Mouse (Mus musculus): ENCODE data around the gene Spock1. TPM values are rescaled to one million over a fixed set of nuclear protein-coding genes. Genes with fewer than 3 reads are reported as not detected.
"Not testable (repeated sequence)": the region's sequence is repeated elsewhere in the genome, so short reads cannot be mapped to it uniquely, and the experiment has no call there.

Spock1 gene
- polyA plus RNA-seq, 1 experiment from 2014 or later = 2.0 TPM

DNA sequence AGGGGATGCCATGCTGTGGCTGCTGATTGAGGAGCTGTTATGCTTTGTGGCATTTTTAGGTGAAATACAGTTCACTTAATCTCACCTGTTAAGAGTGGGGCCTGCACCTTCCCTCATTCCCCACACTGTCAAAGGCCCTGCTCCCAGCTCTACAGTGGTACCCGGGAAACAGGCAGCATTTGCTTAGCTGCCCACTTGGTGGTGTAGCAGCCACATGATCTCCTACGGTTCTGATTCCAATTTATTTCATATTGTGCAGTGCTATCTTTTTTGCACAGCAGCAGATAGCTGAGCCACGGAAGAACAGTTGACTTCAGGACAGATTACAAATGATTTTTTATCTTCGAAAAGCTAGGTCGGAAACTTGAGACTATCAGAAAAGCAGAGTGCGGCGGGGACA, 406.6 kb downstream of the Spock1 start:
- no peaks in the 10 kb centered on the region for H3K27me3 ChIP-seq
- WGBS = 88% methylated on average over 7 of the region's 7 CpGs
- no peak overlapping the region for H3K9ac ChIP-seq

DNA sequence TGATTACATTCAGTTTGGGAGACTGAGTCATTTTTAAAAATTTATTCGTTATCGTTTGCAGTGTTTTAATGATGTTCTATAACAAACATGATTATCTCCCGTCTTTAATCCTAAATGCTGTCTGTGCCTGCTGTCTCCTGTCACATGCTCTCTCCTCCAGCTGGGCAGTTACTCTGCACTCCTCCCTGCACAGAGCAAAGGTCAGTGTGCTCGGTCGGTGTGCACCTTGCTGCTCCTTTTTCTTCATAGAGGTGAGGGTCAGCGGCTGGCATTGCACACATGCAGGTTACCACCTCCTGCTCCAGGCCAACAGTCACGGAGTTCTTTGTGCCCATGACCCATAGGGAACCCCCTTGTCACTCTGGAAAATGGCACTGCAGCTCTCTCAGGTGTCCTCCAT, 411.4 kb downstream of the Spock1 start:
- Histone ChIP-seq H3K9ac (no peak overlapping the region), H3K9me3 (replicated peaks) (no peaks in the 10 kb centered on the region), H3K36me3 (no peaks in the 10 kb centered on the region), H3K27me3 (no peaks in the 10 kb centered on the region), H3K4me2 (no peak overlapping the region), H3K27ac (no peak overlapping the region), H3K4me3 (replicated peaks) (no peak overlapping the region), H3K4me1 (no peaks in the 10 kb centered on the region)
- no peak for ATAC-seq (replicated peaks; ENCODE audit: low FRiP score)
- 60% methylated on average over 7 of the region's 7 CpGs for WGBS

More for the DNA sequence above, 406.6 kb downstream of the Spock1 start:
- H3K27ac ChIP-seq = no peak overlapping the region
- peaks cover 3% of the 10 kb centered on the region; the same call in 1 of the 2 replicates for H3K9me3 ChIP-seq (replicated peaks)
- no peak overlapping the region for H3K4me3 ChIP-seq (replicated peaks)
- H3K4me2 ChIP-seq = no peak overlapping the region
- H3K36me3 ChIP-seq = no peaks in the 10 kb centered on the region
- H3K4me1 ChIP-seq = no peaks in the 10 kb centered on the region
- no peak for ATAC-seq (replicated peaks; ENCODE audit: low FRiP score)

DNA sequence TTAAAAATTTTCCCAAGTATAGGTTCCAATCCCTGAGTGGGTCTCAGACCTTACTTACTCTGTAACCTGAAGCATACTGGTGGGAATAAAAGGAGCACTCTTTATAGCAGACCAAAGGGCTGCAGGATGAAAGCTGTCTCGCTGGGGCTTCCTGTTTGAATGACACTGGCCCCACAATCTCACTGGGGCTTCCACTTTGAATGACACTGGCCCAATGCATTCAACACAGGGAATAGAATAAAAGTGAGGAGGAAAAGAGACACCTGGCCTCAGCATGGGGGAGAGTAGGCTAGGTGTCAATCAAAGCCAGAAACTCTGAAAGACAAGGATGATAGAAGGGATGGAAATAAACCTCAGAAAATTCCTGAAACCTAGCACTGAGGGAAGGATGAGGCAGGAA, 413.3 kb downstream of the Spock1 start:
- Histone ChIP-seq H3K4me2 (no peak overlapping the region), H3K9ac (no peak overlapping the region), H3K27ac (no peak overlapping the region), H3K27me3 (no peaks in the 10 kb centered on the region), H3K36me3 (no peaks in the 10 kb centered on the region), H3K4me1 (no peaks in the 10 kb centered on the region), H3K9me3 (replicated peaks) (no peaks in the 10 kb centered on the region), H3K4me3 (replicated peaks) (no peak overlapping the region)
- 48% methylated on average over 1 of the region's 1 CpGs for WGBS
- ATAC-seq (replicated peaks; ENCODE audit: low FRiP score) = no peak

DNA sequence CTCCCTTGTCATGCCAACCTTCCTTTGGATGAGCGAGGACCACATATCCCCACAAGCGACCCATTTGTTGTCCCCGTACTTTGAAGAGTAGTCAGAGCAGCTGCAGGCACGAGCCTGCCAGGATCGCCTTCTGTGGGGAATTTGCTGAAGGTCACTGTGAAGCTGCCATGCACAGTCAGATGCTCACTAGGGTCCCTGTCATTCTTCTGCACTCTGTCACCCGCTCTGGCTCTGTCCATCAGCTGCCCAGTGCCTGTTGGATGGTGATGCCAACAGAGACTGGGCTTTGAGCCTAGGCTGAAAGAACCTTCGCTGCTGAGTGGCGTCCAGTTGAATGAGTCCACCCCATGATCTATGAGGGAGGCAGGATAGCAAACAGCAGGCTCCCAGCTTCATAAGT, 419.2 kb downstream of the Spock1 start:
- no peaks in the 10 kb centered on the region for H3K27me3 ChIP-seq
- H3K9ac ChIP-seq = no peak overlapping the region
- no peaks in the 10 kb centered on the region for H3K9me3 ChIP-seq (replicated peaks)
- no peak for ATAC-seq (replicated peaks; ENCODE audit: low FRiP score)
- H3K4me1 ChIP-seq = no peaks in the 10 kb centered on the region
- H3K36me3 ChIP-seq = no peaks in the 10 kb centered on the region
- H3K4me3 ChIP-seq (replicated peaks) = no peak overlapping the region
- no peak overlapping the region for H3K4me2 ChIP-seq
- 77% methylated on average over 8 of the region's 8 CpGs for WGBS
- H3K27ac ChIP-seq = no peak overlapping the region

DNA sequence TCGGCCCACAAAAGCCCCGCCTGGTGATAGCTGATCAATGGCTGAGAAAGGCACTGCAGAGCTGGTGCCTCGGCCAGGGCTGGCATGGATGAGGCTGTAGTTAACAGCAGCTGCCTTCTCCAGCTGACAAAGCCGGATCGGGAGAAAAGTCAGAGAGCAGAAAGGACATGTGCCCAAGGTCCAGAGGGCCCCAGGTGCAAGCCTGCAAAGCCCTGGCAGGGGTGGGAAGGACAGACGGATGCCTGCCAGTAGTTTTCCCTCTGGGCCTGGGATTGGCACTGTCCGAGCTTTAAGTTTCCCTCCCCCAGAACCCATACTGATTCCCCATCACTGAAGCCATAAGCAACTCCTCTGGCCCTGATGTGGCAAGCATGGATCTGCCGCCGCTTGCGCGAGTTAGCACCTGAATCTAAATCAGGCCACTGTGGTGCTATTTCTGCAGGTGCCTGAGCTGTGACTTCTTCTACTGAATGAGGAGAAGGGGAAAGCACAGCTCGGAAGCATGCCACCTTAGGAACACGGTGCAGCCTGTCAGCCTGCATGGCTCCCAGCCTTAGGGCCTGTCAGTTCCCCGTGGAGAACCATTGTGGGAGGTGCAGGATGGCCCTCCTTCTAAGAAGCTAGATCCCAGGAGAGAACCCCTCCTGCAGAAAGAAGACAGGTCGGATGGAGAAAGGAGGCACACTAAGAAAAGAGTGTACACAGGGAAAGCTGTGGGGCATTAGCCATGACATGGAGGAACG, 423.5 kb downstream of the Spock1 start:
- no peak overlapping the region for H3K4me3 ChIP-seq (replicated peaks)
- H3K4me2 ChIP-seq = no peak overlapping the region
- no peak for ATAC-seq (replicated peaks; ENCODE audit: low FRiP score)
- H3K36me3 ChIP-seq = no peaks in the 10 kb centered on the region
- 83% methylated on average over 16 of the region's 16 CpGs for WGBS
- no peak overlapping the region for H3K9ac ChIP-seq
- no peaks in the 10 kb centered on the region for H3K9me3 ChIP-seq (replicated peaks)
- no peaks in the 10 kb centered on the region for H3K4me1 ChIP-seq
- H3K27ac ChIP-seq = no peak overlapping the region
- no peaks in the 10 kb centered on the region for H3K27me3 ChIP-seq

DNA sequence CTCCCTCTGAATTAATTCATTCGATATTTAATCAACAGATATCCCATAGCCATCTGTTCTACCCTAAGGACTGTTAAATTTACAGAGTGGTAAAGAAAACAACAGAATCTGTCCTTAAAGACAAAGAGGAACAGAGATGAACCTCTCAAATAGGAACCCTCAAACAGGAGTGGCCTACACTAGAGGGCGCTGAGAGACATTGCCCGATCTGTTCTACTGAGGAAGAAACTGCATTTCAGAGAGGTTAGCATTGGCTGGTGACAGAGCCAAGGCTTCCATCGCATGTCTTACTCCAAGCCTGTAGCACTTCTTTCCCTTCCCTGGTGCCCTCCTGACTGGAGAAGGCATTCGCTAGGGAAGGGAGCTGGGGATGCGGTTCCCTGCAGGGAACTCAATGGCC, 431.4 kb downstream of the Spock1 start:
- no peaks in the 10 kb centered on the region for H3K36me3 ChIP-seq
- 32% methylated on average over 6 of the region's 6 CpGs for WGBS
- ATAC-seq (replicated peaks; ENCODE audit: low FRiP score) = no peak

DNA sequence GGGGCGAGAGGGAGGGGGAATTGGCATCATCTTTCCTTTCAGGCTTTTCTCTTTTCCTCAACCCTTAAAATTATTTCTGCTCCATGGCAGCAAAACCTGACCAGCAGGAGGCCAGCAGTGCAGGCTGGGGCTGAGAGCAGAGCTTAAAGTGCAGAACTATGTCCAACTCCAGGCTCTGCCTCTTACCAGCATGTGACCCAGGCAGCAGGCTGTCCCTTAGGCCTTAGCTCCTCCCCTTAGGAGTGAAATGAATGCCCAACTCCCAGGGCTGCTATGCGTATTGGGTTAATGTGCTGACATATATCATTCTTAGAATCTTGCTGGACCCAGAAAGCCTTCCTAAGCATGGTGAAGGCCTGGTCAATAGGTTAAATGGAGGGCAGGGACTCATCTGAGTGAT, 434.1 kb downstream of the Spock1 start:
- Histone ChIP-seq H3K9ac (no peak overlapping the region), H3K27me3 (no peaks in the 10 kb centered on the region), H3K4me3 (replicated peaks) (no peak overlapping the region), H3K27ac (no peak overlapping the region), H3K4me1 (peaks cover 3% of the 10 kb centered on the region; the same call in 1 of the 2 replicates), H3K36me3 (no peaks in the 10 kb centered on the region), H3K9me3 (replicated peaks) (no peaks in the 10 kb centered on the region), H3K4me2 (no peak overlapping the region)
- no peak for ATAC-seq (replicated peaks; ENCODE audit: low FRiP score)
- WGBS = 58% methylated on average over 2 of the region's 2 CpGs

More for the DNA sequence above, 431.4 kb downstream of the Spock1 start:
- H3K4me1 ChIP-seq = peaks cover 3% of the 10 kb centered on the region; the same call in 1 of the 2 replicates
- H3K27me3 ChIP-seq = no peaks in the 10 kb centered on the region
- no peaks in the 10 kb centered on the region for H3K9me3 ChIP-seq (replicated peaks)
- no peak overlapping the region for H3K9ac ChIP-seq
- H3K4me3 ChIP-seq (replicated peaks) = no peak overlapping the region
- no peak overlapping the region for H3K27ac ChIP-seq
- no peak overlapping the region for H3K4me2 ChIP-seq

DNA sequence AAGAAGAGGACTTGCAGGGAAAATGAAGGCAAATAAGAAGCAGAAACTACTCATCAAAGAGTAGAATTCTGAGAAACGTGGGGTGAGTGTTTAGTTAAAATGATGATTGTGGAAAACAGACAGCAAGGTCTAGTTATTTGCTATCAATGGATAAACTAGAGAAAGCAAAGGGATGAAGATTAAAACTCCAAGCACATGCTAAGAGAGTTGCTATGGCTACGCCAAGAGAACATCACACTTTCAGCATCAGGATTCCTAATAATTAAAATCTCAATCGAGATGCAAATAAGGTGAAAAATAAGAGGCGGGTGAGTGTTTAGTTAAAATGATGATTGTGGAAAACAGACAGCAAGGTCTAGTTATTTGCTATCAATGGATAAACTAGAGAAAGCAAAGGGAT, 437.2 kb downstream of the Spock1 start:
- not testable (repeated sequence) for H3K27ac ChIP-seq; H3K27me3 ChIP-seq; H3K4me3 ChIP-seq (replicated peaks); H3K4me1 ChIP-seq; H3K9me3 ChIP-seq (replicated peaks); H3K4me2 ChIP-seq; H3K36me3 ChIP-seq; H3K9ac ChIP-seq; ATAC-seq (replicated peaks; ENCODE audit: low FRiP score)
- 91% methylated on average over 4 of the region's 4 CpGs for WGBS

DNA sequence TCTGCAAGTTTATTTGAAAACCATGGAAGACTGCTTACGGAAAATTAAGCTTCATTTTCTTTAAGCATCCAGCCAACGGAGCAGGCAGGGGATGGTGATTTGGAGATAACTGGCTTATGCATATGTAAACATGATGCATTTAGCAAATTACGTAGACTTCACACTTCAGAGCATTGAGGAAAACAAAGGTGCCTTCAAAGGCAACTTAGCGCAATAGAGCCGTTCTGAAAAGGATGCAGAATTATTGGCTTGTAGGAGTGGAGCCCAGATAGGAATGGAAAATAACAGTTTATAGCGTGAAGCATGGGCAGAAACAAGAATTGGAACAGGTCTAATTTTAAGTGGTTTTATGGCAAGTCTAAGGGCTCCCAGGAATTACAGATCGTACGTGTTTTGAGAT, 448.2 kb downstream of the Spock1 start:
- Histone ChIP-seq H3K27ac (no peak overlapping the region), H3K4me3 (replicated peaks) (no peak overlapping the region), H3K9ac (no peak overlapping the region), H3K4me2 (no peak overlapping the region), H3K9me3 (replicated peaks) (no peaks in the 10 kb centered on the region), H3K27me3 (no peaks in the 10 kb centered on the region), H3K36me3 (no peaks in the 10 kb centered on the region), H3K4me1 (no peaks in the 10 kb centered on the region)
- WGBS = 77% methylated on average over 8 of the region's 8 CpGs
- no peak for ATAC-seq (replicated peaks; ENCODE audit: low FRiP score)

DNA sequence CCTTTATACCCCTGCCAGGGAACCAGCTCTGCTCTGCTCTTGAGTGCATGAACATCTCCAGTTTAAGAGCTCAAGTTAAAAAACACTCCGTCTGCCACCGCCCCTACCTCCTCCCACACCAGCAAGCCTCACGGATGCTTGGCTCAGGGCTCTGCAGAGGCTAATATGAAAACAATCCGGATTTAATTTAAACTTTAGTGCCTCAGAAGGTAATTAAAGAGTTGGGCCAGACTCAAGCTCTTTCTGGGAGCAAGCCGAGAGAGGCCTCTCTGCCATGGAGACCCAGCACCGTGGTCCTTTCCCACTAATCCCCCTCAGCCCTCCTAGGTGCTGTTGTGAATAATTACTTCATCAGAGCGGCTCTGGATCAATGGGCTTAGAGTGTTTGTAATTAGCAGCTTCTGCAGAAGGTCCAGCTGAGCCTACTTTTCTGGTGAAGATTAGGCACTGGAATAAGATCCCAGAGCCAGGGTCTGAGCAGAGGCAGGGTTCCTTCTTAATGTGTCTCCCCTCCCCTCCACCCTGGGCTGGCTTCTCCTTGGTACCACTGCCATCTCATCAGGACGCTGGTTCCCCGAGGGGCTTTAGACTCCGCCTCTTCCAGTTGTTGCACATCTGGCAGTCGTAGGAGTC, 457.8 kb downstream of the Spock1 start:
- no peak overlapping the region for H3K4me3 ChIP-seq (replicated peaks)

DNA sequence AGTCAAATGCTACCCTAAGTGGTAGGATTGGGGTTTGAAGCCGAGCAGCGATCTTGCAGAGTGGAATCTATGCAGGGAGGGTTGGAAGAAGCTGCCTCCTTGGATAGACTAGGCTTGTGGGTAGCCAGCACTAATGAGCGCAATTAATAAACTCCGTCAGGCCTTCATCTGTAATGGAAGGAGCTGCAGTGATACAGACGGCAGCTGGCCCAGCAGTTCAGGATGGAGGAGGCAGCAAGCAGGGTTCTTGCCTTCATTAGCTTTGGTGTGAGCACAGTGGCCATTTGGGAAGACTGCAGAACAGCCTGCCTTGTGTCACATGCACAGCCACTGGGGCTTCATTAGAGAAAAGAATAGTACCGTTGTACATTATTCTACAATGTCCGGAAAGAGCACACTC, 459.2 kb downstream of the Spock1 start:
- H3K4me1 ChIP-seq = peaks cover 10% of the 10 kb centered on the region
- H3K9ac ChIP-seq = no peak overlapping the region
- H3K4me3 ChIP-seq (replicated peaks) = no peak overlapping the region
- no peak overlapping the region for H3K4me2 ChIP-seq
- no peaks in the 10 kb centered on the region for H3K9me3 ChIP-seq (replicated peaks)
- peaks cover 4% of the 10 kb centered on the region; the same call in 1 of the 2 replicates for H3K27me3 ChIP-seq
- ATAC-seq (replicated peaks; ENCODE audit: low FRiP score) = no peak
- no peak overlapping the region for H3K27ac ChIP-seq
- 83% methylated on average over 7 of the region's 7 CpGs for WGBS
- no peaks in the 10 kb centered on the region for H3K36me3 ChIP-seq

More for the DNA sequence above, 457.8 kb downstream of the Spock1 start:
- H3K9ac ChIP-seq = no peak overlapping the region
- peak overlapping the region; percentile 16; the same call in 1 of the 2 replicates for H3K4me2 ChIP-seq
- peaks cover 4% of the 10 kb centered on the region; the same call in 1 of the 2 replicates for H3K27me3 ChIP-seq
- 18% methylated on average over 11 of the region's 11 CpGs for WGBS
- peak; percentile 43; the same call in 1 of the 2 replicates for ATAC-seq (replicated peaks; ENCODE audit: low FRiP score)
- no peaks in the 10 kb centered on the region for H3K9me3 ChIP-seq (replicated peaks)
- H3K4me1 ChIP-seq = peaks cover 10% of the 10 kb centered on the region
- no peaks in the 10 kb centered on the region for H3K36me3 ChIP-seq
- H3K27ac ChIP-seq = no peak overlapping the region

DNA sequence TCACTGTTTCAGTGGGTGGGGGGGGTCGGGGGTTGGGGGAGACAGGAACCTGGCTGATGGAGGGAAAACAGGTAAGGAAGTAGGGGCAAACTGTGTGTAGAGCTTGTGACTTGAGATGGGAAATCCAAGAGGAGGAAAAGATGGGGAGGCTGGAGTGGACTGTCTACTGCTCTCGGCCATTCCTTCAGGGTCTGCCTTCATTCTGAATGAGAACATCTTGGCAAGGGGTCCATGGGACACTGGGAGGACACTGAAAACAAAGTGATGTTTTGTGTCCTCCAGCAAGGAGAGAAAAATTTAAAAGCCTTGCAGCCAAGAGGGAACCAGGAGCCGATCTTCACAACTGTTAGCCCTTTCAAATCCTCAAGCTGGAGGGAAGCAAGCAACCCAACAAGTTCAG, 463.2 kb downstream of the Spock1 start:
- Histone ChIP-seq H3K9ac (no peak overlapping the region), H3K9me3 (replicated peaks) (no peaks in the 10 kb centered on the region), H3K27ac (no peak overlapping the region), H3K36me3 (no peaks in the 10 kb centered on the region), H3K4me2 (no peak overlapping the region), H3K4me3 (replicated peaks) (no peak overlapping the region), H3K27me3 (peaks cover 4% of the 10 kb centered on the region; the same call in 1 of the 2 replicates), H3K4me1 (peaks cover 2% of the 10 kb centered on the region; the same call in 1 of the 2 replicates)
- 77% methylated on average over 3 of the region's 3 CpGs for WGBS
- no peak for ATAC-seq (replicated peaks; ENCODE audit: low FRiP score)

Measured in kidney, embryonic 15.5 days (tissue).